Mouse (Mus musculus): ENCODE measurements at regions not wholly inside any gene's neighbourhood (a gene's known extent, or its start where the extent isn't known, plus 50 kb on each side); places are given as distances from the start of the nearest gene placed in this dataset.

GRCm38 (mm10) chr2:79136619-79137458 is 118.4 kb upstream of the Itga4 start:
- no peak for DNase-seq (ENCODE audit: low spot score in 2 of 2)

GRCm38 (mm10) chr2:79137694-79138171 is 117.5 kb upstream of the Itga4 start:
- no peak for DNase-seq (ENCODE audit: low spot score in 2 of 2)

GRCm38 (mm10) chr2:79138368-79139109 is 116.7 kb upstream of the Itga4 start:
- no peak for DNase-seq (ENCODE audit: low spot score in 2 of 2)

- DNase-seq (ENCODE audit: low spot score in 2 of 2): no peak
These were observed 113.3 kb upstream of the Itga4 start for GRCm38 (mm10) chr2:79141961-79142360.

DNA sequence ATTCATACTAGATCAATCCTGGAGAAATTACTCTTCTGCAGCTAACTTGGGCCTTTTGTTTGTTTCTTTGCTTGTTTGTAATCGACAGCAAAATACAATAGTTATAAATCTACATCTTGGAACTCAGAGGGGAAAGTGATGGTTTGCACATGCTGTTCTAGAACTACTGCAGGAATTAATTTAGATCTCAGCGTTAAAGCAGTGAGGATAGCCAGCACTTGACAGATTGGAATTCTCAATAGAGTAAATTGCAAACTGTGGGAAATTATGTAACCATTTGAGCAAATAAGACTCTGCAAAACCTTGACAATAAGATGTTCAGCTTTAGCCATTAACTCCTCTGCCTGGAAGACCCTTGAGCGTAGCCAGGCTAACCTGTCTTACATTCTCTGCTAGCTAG is 112.0 kb upstream of the Itga4 start:
- no peak for DNase-seq (ENCODE audit: low spot score in 2 of 2)

DNA sequence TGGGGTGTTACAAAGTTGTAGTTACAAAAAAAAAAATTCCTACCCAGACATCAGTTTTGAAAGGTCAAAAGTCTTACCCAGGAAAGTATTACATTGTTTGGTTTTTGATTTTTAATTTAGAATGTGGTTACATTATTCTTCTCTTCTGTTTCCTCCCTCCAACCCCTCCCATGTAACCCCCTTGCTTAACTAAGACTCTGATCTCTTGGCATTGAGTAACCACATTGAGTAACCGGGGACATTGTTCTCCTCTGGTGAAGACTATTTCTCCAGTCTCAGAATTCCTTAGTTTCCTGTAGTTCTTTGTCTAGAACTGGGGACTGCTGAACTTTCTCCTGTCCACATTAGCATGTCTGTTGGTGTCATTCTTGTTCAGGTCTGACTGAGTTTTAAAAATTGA is 109.3 kb upstream of the Itga4 start:
- no peak for DNase-seq (ENCODE audit: low spot score in 2 of 2)

- no peak for DNase-seq (ENCODE audit: low spot score in 2 of 2)
These were observed 108.7 kb upstream of the Itga4 start for GRCm38 (mm10) chr2:79146563-79146962.

DNA sequence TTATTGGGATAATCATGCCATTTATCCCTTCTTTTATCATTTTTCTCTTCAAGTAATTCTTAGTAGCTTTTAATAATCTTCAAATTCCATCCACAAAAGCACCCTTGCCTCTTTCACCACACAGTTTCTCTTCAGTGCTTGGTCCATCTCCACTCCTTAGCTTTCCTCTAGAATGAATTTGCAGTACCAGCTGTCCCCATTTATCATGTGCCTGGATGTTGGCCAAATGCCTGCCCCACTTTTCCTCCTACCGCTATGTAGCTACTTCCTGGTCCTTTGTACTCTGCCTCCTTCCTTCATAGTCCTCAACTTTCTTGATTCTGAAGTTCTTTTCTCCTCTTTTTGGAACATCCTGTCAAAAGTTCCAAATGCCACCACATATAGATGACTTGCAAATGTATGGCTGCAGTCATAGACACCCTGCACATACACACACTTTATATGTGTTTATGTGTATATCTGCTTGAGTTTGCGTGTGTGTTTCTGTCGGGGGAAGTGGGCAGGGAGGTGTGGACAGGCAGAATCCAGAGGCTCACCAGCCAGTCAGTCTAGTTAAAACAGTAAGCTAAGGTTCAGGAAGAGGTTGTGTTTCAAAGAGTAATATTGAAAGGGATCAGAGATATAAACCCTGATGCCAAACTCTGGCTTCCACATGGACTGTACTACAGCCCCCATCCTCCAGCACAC is 106.1 kb upstream of the Itga4 start:
- DNase-seq (ENCODE audit: low spot score in 2 of 2): no peak

- DNase-seq (ENCODE audit: low spot score in 2 of 2): no peak
These were observed 103.6 kb upstream of the Itga4 start for GRCm38 (mm10) chr2:79151610-79152009.

- DNase-seq (ENCODE audit: low spot score in 2 of 2): no peak
These were observed 103.1 kb upstream of the Itga4 start for GRCm38 (mm10) chr2:79152031-79152694.

DNA sequence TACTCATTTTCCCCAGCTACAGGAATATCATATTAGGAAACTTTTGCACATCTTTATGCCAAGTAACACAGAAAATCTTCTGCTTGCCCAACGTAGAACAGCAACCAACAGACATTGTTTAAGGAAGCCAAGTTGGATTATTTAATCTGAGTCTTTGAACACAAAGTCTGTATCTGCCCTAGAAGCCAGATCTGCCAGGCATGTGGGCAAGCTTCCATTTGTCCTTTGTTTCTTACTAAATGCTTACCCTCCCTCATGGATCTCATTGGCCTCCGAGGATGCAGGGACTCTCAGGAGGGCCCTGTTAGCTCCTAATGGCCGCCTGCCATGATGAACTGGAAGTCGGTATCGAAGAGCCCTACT is 102.5 kb upstream of the Itga4 start:
- DNase-seq (ENCODE audit: low spot score in 2 of 2): no peak

DNA sequence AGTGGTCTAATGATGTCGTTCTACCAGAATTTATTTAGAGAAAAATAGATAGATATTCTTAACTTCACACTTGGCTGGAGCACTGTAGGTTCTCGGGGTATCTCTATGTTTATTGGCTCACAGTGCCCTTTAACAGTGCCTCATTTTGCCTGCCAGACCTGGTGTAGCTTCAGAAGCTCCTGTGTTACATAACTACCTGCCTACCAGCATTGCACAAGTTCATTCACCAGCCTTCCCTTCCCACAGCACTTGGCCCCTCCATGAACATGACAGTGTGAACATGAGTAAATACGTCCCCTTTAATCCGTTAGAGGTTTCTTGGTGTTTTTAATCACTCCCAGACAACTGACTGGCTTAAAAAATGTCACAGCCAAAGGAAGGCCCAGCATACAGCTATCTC is 102.2 kb upstream of the Itga4 start:
- no peak for DNase-seq (ENCODE audit: low spot score in 2 of 2)

GRCm38 (mm10) chr2:79158450-79159055 is 96.7 kb upstream of the Itga4 start:
- DNase-seq (ENCODE audit: low spot score in 2 of 2): no peak

GRCm38 (mm10) chr2:79159336-79159735 is 95.9 kb upstream of the Itga4 start:
- no peak for DNase-seq (ENCODE audit: low spot score in 2 of 2)

DNA sequence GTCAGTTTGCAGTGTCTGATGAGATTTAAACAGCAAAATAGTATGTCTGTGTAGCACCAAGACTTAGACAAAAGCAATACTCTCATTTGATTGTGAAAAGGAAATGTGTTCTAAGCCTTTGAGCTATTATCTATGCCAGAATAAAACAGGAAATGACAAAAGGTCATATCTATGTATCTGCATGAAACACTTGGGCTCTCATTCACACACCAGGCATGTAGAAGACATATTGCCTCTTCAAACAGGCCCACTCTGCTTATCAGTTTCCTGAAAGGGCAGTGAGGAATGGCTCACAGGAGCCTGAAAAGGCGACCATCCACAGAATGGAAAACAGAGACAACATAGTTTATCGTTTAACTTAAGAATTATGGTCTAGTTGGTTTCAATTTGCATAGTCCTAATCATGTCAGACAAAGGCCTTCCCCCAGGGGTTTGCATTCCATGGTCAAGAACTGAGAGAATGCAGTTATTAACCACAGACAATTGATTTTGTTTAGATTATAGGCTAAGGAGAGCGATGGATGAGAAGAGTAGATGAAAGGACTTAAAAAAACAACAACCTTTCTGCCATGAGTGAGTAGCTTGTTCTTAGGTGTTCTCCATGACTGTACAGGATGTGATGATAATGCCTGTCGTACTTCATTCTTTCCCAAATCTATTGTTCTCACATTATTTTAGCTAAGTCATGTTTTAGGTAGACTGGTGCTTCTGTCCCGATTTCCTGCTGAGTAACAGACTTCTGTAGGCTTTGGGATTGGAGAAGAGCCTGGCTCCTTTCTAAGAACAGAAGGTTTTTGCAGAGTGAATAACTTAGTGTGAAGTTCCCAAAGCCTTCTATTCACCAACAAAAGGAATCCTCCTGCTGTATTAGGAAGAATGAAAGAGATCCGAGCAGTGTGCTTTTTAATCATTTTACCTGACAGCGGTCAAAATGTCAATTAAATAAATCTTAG is 82.0 kb upstream of the Itga4 start:
- DNase-seq (ENCODE audit: low spot score in 2 of 2): no peak

GRCm38 (mm10) chr2:79174282-79174681 is 80.9 kb upstream of the Itga4 start:
- no peak for DNase-seq (ENCODE audit: low spot score in 2 of 2)

DNA sequence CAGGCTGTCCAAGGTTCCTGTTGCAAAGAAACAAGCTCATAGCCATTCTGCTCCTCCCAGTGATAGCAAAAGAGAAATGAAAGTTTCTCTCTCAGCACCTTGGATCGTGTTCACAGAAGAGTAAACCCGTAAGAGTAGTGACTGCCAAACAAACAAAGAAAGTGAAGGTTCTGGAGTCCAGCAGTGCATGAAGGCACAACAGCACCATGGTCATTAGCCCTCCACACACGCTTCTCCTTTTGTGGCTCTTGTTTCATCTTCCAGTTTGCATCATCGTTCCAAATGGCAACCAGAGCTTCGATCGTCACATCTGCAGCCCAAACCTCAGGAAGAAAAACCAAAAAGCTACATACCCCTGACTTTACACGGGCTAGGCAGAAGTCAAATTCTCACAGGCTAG is 74.4 kb upstream of the Itga4 start:
- no peak for DNase-seq (ENCODE audit: low spot score in 2 of 2)

- no peak for DNase-seq (ENCODE audit: low spot score in 2 of 2)
These were observed 72.1 kb upstream of the Itga4 start for GRCm38 (mm10) chr2:79183034-79183630.

GRCm38 (mm10) chr2:79185234-79186101 is 69.8 kb upstream of the Itga4 start:
- DNase-seq (ENCODE audit: low spot score in 2 of 2): no peak
